Mouse (Mus musculus) cerebellum, postnatal 25 days (tissue): ENCODE results near the gene Nostrin.

Experiments used
- DNase-seq, 2 experiments: peaks; one replicate each; pipeline ENCODE4 v3.0.0; 2021; ENCODE audit warnings: mixed read lengths in 2 of 2

Nostrin gene

GRCm38 (mm10) chr2:69129425-69130210 is 6.0 kb upstream of the Nostrin start:
- DNase-seq, result no peak

- no peak for DNase-seq
Observed at GRCm38 (mm10) chr2:69132046-69132445, 3.6 kb upstream of the Nostrin start.

GRCm38 (mm10) chr2:69132488-69133040 is 3.0 kb upstream of the Nostrin start:
- no peak for DNase-seq

- no peak for DNase-seq
Observed at GRCm38 (mm10) chr2:69134186-69134585, 1.4 kb upstream of the Nostrin start.

GRCm38 (mm10) chr2:69134937-69135336 is 663 bp upstream of the Nostrin start:
- no peak for DNase-seq

- DNase-seq, result no peak
Observed at GRCm38 (mm10) chr2:69137406-69138084, 1.9 kb downstream of the Nostrin start.

DNA sequence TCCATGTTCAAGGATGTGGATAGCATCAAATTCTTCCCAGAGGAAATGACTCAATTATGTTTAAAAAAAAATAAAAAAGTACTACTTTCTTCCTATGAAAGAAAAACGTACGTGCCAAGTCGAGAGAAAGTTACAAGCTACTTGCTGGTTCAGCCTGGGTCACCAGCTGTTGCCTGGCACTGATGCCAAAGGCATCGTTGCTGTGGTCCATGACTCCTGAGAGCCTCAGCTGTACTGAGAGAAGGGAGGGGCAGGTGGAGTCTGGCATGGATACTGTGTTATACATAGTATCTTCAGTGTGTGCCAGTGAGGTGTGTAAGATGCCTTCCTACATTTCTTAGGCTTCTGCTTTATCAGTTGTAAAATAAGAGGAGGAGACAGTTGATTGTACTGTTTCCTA is 3.2 kb downstream of the Nostrin start:
- no peak for DNase-seq

GRCm38 (mm10) chr2:69140215-69140614 is 4.6 kb downstream of the Nostrin start:
- DNase-seq, result no peak

DNA sequence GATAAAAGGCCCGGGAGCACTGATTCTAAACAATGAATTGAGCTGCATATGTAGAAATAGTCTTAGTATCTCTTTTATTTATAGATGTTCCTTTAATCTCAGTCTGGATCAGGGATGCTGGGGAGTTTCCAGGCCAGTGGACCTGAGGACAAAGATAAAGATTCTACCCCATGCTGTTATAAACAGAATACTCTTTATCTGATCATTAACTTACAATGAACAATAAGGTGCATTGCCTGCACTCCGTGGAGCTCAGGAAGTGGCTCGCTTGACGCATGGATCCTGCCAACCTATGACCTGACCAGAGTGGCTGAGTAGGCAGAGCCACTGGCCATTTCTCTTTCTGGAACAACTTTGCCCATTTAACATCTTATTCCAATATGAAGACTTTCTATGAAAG is 5.2 kb downstream of the Nostrin start:
- DNase-seq, result no peak

DNA sequence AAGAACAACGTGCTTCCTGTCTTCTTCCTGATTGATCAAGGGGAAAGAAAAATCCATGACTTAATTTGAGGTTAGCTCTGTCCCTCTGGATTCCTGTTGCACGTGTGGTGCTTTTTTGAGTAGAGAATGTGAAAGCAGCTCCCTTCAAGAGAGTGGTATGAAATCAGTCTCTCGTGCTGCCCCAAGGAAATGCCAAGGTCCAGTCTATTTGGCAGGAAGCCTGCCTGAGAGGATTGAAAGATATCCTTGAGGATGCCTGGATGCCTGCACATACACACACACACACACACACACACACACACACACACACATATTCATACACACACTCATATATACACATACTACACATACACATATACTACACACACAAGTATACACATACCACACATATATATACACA is 13.1 kb downstream of the Nostrin start:
- DNase-seq, result no peak

DNA sequence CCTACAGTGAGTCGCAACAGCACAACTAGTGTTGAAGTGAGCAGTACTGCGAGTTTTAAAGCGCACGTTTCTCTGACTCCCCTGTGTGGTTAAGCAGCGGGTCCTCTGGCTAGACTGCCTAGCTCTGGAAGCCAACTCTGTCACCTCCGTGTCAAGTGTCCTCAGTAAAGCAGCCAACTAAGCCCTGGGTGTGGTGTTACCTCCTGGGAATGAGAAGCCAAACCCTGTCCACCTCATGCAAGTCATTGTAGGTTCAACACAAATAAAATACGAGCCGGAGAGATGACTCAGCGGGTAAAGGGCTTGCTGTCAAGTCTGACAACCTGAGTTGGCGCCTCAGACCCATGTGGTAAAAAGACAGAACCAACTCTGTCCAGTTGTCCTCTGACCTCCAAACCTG is 13.6 kb downstream of the Nostrin start:
- no peak for DNase-seq

DNA sequence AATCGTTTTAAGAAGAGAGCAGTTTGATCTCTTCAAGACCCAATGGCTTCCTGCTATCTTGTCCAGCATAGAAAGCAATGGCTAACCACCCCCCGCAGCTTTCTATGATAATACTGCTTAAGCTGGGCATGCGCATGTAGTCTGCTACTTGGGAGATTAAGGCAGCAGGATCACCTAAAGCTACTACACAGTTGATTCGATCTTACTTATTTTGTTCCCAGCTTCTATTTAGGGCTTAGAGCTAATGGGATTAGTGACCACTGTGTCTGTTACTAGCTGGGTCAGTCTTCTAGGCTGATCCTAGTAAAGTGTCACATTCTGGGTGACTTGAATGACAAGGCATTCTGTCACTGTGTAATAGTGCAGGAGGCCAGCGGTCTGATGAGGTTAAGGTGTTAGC is 15.2 kb downstream of the Nostrin start:
- DNase-seq, result no peak

GRCm38 (mm10) chr2:69155861-69156260 is 20.3 kb downstream of the Nostrin start:
- DNase-seq, result no peak

DNA sequence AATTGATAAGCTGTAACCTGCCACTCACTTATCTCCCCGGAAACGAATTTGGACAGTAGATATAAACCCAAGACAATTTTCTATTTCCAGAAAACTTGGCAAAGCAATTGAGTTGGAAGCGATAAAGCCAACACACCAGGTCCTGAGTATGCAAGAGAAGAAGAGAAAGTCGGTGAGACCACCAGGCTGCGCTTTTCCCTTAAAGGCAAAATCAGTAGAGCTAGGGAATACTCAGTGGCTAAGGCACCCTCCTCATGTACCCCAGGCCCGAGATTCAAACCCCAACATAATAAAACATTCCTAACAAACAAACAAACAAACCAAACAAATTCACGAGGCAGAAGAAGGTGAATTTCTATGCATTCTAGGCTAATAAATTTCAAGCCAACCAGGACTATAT is 20.7 kb downstream of the Nostrin start:
- DNase-seq, result no peak

- DNase-seq, result no peak
Observed at GRCm38 (mm10) chr2:69158907-69159306, 23.3 kb downstream of the Nostrin start.

DNA sequence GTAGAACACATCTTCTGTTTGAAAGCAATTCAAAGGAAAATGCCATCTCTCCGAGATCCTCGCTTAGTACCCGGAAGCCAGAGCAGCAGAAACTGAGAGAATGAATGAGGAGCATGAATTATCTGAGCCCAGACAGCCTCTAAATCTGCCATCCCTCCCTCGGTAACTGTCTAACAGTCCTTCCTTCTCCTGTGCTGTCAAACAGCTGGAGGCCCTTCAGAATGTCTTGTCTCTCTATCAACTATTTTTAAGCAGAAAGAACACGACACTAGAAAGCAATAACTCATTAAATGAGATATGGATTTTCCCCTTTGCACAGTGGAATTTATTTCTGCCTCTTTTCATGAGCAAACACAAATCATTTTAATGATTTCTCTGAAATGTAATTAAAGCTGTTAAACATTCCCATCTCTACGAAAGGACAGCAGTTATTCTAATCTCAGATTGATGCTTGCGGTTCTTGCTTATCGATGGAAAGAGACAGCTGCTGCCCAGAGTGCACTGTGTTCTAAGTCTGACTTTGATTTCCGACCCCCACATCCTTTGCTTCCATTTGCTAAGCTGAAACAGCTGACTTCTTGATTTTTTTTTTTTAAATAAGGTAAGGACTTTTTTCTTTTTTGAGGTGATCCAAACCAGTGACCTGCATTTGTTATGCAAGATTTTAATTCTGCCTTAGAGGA is 34.9 kb downstream of the Nostrin start:
- no peak for DNase-seq

GRCm38 (mm10) chr2:69175296-69175695 is 39.7 kb downstream of the Nostrin start:
- no peak for DNase-seq

DNA sequence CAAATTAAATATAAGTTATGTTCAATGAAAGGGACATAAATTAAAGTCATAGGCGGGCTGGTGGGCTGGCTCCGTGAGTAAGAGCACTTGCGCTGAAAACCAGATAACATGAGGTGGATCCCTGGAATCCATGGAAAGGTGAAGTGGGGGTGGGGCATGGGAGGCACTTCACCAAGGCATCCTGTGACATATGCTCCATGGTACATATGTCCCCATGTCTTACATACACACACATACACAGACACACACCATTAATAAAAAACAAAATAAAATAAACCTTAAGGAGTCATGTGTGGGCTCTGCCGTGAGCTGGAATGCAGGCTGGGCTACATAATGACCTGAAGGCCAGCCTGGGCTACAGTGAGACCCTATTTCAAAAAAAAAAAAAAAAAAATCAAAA is 44.1 kb downstream of the Nostrin start:
- no peak for DNase-seq

DNA sequence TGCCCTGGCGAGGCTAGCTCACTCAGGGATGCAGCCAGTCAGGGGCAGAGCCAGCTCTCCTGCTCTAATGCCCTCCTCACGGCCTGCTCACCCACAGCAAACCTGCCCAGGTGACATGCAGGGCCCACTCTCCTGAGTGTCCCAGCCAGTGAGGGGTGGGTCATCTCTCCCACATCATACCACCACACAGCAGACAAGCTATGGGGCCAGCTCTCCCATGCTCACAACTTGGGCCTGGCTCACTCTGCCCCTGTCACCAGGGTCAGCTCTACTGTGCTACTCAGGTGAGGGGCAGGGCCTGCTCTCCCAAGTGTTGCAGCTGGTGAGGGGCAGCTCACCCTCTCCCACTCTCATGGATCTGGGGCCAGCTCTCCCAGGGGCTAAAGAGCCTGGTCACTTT is 52.4 kb downstream of the Nostrin start:
- DNase-seq, result no peak

GRCm38 (mm10) chr2:69188732-69189131 is 53.1 kb downstream of the Nostrin start:
- peak in 1 of 2 experiments; percentile 5 for DNase-seq

DNA sequence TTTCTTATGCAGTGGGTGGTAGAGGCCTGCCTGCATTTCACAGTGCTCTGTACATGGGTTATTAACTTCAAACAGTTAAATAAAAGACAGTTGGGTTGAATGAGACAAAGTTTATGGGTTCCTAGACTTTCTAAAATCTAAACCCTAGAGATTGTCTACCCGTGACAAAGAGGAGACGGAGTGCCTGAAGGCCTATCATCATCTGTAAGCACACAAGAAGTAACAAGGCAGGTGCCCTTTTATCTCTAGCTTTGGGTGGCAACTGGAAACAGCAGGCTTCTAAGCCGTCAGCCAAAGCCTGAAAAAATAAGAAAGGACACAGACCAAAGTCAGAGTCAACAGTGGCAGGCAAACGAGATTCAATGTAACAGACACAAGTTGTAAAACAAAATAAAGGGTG is 53.6 kb downstream of the Nostrin start:
- DNase-seq, result no peak

DNA sequence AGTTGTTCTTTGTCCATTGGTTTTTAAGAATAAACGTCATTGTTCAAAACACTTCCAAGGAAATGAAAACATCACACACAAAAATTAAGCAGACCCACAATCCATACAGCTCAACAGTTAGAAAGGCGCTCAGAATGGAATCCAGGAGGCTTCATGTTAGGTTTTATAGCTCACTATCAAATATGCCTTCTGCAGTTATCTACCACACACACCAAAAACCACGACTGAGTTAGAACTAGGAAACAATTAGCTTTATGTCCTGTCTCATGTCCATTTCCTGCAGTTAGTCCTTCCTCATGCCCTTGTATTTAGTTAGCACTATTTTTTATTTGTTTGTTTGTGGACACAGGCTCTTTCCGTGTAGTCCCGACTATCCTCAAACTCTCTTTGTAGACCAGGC is 55.5 kb downstream of the Nostrin start:
- no peak for DNase-seq

DNA sequence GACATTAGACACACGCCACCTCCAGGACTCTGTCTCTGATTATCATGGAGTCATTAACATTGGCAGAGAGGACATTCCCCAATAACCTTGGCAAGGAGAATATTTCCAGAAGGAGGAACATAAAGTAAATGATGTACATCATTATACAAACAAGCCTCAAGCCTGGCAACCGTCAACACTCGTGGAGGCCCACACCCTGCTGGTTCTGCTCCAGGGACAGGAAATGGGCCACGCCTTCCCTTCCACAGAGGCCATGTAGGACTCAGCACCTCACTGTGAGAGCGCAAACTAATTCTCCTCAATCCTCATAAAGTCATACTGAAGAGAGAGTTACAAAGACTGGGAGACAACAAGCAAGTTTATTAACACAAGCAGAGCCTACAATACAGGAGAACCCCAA is 58.0 kb downstream of the Nostrin start:
- DNase-seq, result no peak

DNA sequence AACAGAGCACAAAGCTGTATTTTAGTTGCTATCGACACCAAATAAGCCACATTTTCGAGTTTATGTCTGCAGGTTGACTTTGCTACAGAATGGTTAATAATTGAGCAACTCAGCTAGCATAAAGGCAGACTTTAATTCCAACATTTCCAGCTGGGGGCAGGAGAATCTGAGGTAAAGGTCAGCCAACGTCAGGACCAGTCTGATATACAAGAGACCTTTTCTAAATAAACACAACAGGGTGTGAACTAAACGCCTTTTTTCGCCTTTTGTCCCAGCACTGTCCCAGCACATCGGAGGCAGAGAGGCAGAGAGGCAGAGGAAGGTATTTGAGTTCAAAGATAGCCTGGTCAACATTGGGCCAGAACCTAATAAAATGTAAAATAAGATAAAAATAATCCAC is 69.6 kb downstream of the Nostrin start:
- DNase-seq, result no peak
